Mouse (Mus musculus): ENCODE measurements around the gene Kdm6b. TPM values are rescaled to one million over a fixed set of nuclear protein-coding genes. Genes with fewer than 3 reads are reported as not detected.

The Kdm6b gene
- polyA plus RNA-seq, 1 experiment from 2014 or later = 23.2 TPM

- Histone ChIP-seq H3K27ac (peak overlapping the region; percentile 99), H3K9me3 (replicated peaks; ENCODE audit: low read length) (no peaks in the 10 kb centered on the region), H3K27me3 (ENCODE audit: insufficient read depth, low read length) (no peaks in the 10 kb centered on the region), H3K36me3 (ENCODE audit: insufficient read depth, low read length) (peaks cover 42% of the 10 kb centered on the region), H3K4me3 (replicated peaks; ENCODE audit: low read depth, low read length) (peak overlapping the region; percentile 82), H3K4me2 (ENCODE audit: low read length) (peak overlapping the region; percentile 98), H3K9ac (ENCODE audit: low read depth, low read length) (peak overlapping the region; percentile 86), H3K4me1 (replicated peaks; ENCODE audit: insufficient read depth, low read length) (peaks cover 29% of the 10 kb centered on the region)
- DNase-seq (ENCODE audit: low spot score) (peak; percentile 98), ATAC-seq (replicated peaks; ENCODE audit: low FRiP score, low read depth) (peak; percentile 62)
- TF ChIP-seq CTCF (IDR thresholded peaks at IDR 0.05; ENCODE audit: low read depth) = 0 out of 2 replicates have a peak, but pooled peaks have one; percentile 18
- WGBS = 0% methylated on average over 33 of the region's 33 CpGs
Measured at GRCm38 (mm10) chr11:69408541-69409377, 4.7 kb downstream of the Kdm6b start.

GRCm38 (mm10) chr11:69407724-69408004, 5.8 kb downstream of the Kdm6b start:
- peak overlapping the region; percentile 98; the same call in 1 of the 2 replicates for H3K4me2 ChIP-seq (ENCODE audit: low read length)
- ATAC-seq (replicated peaks; ENCODE audit: low FRiP score, low read depth) (no peak), DNase-seq (ENCODE audit: low spot score) (no peak)
- no peak for TF ChIP-seq CTCF (IDR thresholded peaks at IDR 0.05; ENCODE audit: low read depth)
- no peak overlapping the region; the same call in 1 of the 2 replicates for H3K4me3 ChIP-seq (replicated peaks; ENCODE audit: low read depth, low read length)
- H3K4me1 ChIP-seq (replicated peaks; ENCODE audit: insufficient read depth, low read length) = peaks cover 18% of the 10 kb centered on the region
- WGBS = 87% methylated on average over 4 of the region's 4 CpGs
- H3K27ac ChIP-seq = no peak overlapping the region
- H3K9me3 ChIP-seq (replicated peaks; ENCODE audit: low read length) = no peaks in the 10 kb centered on the region
- H3K36me3 ChIP-seq (ENCODE audit: insufficient read depth, low read length) = peaks cover 49% of the 10 kb centered on the region
- 0 out of 2 replicates have a peak overlapping the region, but pooled peaks have one; percentile 86 for H3K9ac ChIP-seq (ENCODE audit: low read depth, low read length)
- H3K27me3 ChIP-seq (ENCODE audit: insufficient read depth, low read length) = no peaks in the 10 kb centered on the region

DNA sequence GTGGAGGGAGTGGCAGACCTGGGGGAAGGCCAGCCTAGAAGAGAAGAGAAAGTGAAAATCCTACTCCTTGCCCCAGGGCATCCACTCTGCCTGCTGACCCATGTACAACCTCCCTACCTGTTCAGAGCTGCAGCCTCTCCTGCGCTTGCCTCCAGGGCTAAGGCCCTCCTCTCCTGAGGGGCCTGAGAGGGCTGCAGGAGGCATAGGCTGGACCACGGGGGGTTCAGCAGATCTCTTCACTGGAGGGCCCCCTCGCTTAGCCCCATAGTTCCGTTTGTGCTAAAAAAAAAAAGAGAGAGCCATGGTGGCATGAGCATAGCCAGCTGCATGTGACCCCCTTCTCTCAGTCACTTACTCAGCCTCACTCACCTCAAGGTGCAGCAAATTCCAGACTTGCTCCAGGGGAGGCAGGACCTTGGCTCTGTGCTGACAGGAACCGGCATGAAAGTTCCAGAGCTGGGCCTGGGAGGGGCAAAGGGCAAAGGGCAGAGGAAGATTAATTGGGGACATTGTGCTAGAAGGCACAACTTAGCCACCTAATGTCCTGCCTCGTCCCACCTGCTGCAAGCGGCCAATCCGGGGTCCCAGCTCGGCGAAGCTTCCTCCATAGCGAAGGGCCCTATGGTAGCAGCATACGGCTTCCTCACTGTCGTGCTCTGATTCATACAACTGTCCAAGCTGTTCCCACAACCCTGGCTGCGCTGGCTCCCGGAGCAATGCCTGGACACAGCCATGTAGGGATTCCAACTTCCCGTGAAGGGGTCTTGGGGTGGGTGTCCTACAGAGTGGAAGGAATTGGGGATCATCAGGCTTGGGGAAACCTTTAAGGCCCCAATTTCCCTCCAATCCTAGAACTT, 6.4 kb downstream of the Kdm6b start:
- H3K27me3 ChIP-seq (ENCODE audit: insufficient read depth, low read length) = no peaks in the 10 kb centered on the region
- peaks cover 52% of the 10 kb centered on the region for H3K36me3 ChIP-seq (ENCODE audit: insufficient read depth, low read length)
- H3K9ac ChIP-seq (ENCODE audit: low read depth, low read length) = no peak overlapping the region
- no peak overlapping the region for H3K27ac ChIP-seq
- no peaks in the 10 kb centered on the region for H3K9me3 ChIP-seq (replicated peaks; ENCODE audit: low read length)
- WGBS = 85% methylated on average over 16 of the region's 16 CpGs
- DNase-seq (ENCODE audit: low spot score) (no peak), ATAC-seq (replicated peaks; ENCODE audit: low FRiP score, low read depth) (no peak)
- no peak overlapping the region for H3K4me3 ChIP-seq (replicated peaks; ENCODE audit: low read depth, low read length)
- TF ChIP-seq CTCF (IDR thresholded peaks at IDR 0.05; ENCODE audit: low read depth) = no peak
- peaks cover 13% of the 10 kb centered on the region for H3K4me1 ChIP-seq (replicated peaks; ENCODE audit: insufficient read depth, low read length)
- H3K4me2 ChIP-seq (ENCODE audit: low read length) = no peak overlapping the region

- no peak for TF ChIP-seq CTCF (IDR thresholded peaks at IDR 0.05; ENCODE audit: low read depth)
- no peak overlapping the region for H3K9ac ChIP-seq (ENCODE audit: low read depth, low read length)
- peaks cover 60% of the 10 kb centered on the region for H3K36me3 ChIP-seq (ENCODE audit: insufficient read depth, low read length)
- ATAC-seq (replicated peaks; ENCODE audit: low FRiP score, low read depth) = no peak
- peaks cover 9% of the 10 kb centered on the region for H3K4me1 ChIP-seq (replicated peaks; ENCODE audit: insufficient read depth, low read length)
- no peaks in the 10 kb centered on the region for H3K9me3 ChIP-seq (replicated peaks; ENCODE audit: low read length)
- H3K4me3 ChIP-seq (replicated peaks; ENCODE audit: low read depth, low read length) = no peak overlapping the region
- no peaks in the 10 kb centered on the region for H3K27me3 ChIP-seq (ENCODE audit: insufficient read depth, low read length)
- no peak overlapping the region for H3K27ac ChIP-seq
- H3K4me2 ChIP-seq (ENCODE audit: low read length) = no peak overlapping the region
- WGBS = 86% methylated on average over 19 of the region's 19 CpGs
- no peak for DNase-seq (ENCODE audit: low spot score)
Measured at GRCm38 (mm10) chr11:69406282-69406681, 7.2 kb downstream of the Kdm6b start.

DNA sequence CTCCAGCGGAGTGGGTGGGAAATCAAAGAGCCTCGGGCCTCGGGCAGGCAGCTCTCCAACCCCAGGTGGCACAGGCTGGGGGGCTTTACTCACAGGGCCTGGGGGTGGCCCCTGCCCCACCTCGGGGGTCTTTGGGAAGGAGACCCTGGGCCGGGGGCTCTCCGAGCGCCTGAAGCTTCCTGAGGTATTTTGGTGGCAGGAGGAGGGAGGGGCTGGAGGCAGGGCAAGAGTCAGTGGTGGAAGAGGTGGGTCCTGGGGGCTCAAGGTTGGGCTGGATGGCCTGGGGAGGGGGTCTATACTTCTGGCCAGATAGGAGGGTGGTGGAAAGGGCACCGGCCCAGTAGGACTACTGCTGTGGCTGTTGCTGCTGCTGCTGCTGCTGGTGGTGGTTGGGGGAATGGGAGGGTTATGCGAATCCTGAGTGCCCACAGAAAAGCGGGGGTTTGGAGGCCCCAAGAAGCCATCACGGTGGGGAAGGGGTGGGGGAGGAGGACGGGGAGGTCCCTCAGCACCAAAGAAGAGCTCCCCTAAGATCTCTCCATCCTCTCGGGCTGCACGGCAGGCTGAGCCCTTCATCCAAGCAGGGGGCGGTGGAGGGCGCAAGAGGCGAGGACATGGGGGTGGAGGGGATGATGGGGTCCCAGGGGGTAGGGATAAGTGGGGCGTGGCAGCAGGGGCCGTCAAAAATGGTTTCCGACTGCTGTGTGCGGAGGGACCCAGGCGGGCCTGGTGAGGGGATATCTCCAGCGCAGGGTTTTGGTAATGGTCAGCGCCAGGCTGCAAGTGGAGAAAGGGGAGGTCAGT, 7.9 kb downstream of the Kdm6b start:
- Histone ChIP-seq H3K4me2 (ENCODE audit: low read length) (no peak overlapping the region), H3K27ac (no peak overlapping the region), H3K4me3 (replicated peaks; ENCODE audit: low read depth, low read length) (no peak overlapping the region), H3K36me3 (ENCODE audit: insufficient read depth, low read length) (peaks cover 64% of the 10 kb centered on the region), H3K4me1 (replicated peaks; ENCODE audit: insufficient read depth, low read length) (peaks cover 9% of the 10 kb centered on the region), H3K9me3 (replicated peaks; ENCODE audit: low read length) (no peaks in the 10 kb centered on the region), H3K27me3 (ENCODE audit: insufficient read depth, low read length) (no peaks in the 10 kb centered on the region), H3K9ac (ENCODE audit: low read depth, low read length) (no peak overlapping the region)
- 89% methylated on average over 24 of the region's 24 CpGs for WGBS
- no peak for DNase-seq (ENCODE audit: low spot score)
- no peak for ATAC-seq (replicated peaks; ENCODE audit: low FRiP score, low read depth)
- TF ChIP-seq CTCF (IDR thresholded peaks at IDR 0.05; ENCODE audit: low read depth) = no peak
